Mouse (Mus musculus) Muller cell, postnatal 12 days (primary cell): ENCODE results near the gene Omp.

ENCODE experiments used
- DNase-seq: peaks from one replicate; pipeline ENCODE4 v3.0.0-alpha.2; 2015; ENCODE audit errors: inconsistent ontology term

The Omp gene

DNA sequence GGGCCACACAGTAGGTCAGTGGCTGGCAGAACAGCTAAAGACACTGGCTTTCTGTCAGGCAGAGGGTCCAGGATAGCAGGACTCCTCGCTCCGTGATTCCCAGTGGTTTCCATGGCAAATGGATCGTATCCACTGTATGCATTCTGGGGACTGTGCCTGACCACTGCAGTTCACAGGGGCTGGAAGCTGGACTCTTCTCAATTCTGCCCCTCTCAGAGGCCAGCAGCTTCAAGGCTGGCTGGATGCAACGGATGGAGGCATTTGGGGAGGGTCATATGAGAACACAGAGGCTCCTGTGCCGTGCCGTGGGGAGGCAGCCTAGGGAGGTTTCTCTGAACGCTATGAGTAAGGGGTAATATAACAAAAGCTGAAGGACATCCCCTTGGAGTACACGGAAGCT is 3.1 kb downstream of the Omp start:
- no peak for DNase-seq

DNA sequence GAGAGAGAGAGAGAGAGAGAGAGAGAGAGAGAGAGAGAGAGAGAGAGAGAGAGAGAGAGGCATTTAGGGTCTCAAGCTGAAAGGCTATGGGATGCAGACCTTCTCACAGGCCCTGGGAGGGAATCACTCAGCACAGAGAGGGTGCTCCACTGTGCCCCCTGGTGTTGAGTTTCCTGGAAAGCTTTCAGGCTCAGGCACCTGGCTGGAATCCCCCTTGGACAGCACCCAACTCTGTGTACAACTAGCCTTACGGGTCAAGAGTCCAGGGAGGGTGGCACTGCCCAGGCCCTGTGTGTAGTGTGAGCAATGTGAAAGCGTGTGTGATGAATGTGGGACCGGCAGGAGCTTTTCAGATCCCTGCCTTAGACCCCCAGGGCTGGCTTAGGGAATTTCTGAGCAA is 4.1 kb downstream of the Omp start:
- DNase-seq: peak; percentile 43

DNA sequence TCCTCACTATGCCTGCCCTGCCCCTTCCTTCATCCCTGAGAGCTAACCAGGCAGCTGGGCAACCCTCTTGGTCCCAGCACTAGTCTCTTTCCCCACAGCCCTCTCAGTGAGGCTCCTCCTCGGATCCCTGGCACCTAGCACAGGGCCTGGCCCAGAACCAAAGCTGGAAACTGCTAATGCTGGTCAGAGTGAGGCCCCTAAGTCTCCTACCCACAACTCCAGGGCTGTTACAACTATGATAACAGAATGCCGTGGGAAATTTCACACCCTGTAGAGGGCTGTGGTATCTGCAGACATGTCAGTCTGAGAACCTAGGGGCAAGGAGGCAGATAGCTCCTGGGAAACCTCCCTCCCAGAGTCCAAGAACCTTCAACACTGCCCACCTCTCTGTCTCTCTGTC is 4.7 kb downstream of the Omp start:
- peak; percentile 40 for DNase-seq

DNA sequence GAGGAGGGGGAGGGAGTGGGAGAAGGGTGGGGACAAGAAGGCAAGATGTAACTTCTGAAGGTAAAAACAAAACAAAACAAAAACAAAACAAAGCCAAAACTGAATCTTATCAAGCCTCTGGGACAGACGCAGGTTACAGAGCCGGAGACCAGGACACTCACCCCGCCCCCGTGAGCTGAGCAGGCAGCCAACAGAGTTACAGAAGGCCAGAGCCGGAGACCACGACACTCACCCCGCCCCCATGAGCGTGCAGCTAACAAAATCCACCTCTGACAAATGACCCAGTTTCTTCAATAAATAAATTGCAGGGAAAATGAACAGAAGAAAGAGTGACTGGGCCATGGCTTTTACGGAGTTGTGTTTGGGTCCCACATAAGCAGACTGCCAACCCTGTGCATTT is 6.1 kb downstream of the Omp start:
- DNase-seq: peak; percentile 50

DNA sequence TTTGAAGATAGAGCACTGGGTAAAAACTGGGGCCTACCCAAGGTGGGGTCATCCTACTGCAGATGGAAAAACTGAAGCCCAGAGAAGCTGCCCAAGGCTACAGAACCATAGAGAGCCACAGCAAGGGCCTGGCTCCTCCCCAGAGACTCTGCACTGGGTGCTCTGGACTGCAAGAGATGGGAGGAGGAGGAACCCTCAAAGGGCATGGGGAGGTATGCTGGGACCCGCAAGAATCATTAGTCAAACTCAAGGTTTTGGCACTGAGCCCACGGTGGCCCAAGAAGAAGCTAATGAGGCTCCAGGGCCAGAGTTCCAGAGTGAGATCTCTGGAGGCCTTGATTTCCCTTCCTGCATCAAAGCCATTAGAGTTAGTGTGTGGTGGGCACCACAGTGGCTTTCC is 7.3 kb downstream of the Omp start:
- no peak for DNase-seq

DNA sequence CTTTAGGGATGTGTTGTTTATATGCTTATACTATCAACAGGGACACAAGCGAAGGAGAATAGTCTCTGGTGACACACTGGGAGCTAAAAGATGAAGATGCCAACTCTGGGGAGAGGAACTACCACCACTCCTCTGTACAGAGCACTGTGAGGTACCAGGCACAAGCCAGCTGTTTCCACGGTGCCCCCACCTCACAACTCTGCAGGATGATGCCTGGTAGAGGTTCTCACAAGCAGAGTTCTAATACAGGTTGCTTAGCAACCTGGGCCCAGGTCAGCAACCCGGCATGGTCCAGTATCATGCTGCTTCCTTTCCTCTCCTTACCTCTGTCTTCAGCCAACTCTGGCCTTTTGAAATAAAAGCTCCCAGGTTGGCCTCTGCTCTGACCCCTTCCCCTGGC is 7.7 kb downstream of the Omp start:
- no peak for DNase-seq

DNA sequence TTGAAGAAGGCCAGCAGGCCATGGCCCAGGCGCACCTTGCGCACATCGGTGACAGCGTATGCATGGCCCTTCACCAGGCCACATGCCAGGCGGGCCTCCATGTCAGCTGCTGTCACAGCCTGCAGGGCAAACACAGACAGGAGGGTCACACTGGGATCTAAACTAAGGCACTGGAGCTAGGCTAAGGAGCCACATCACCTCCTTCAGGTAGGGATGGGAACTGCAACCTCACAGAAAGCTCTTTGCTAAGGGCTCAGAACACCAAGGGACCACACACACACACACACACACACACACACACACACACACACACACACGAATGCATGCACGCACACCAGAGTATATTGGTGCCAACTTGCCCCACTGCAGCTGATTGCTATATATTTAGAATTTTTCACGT is 13.6 kb downstream of the Omp start:
- no peak for DNase-seq

DNA sequence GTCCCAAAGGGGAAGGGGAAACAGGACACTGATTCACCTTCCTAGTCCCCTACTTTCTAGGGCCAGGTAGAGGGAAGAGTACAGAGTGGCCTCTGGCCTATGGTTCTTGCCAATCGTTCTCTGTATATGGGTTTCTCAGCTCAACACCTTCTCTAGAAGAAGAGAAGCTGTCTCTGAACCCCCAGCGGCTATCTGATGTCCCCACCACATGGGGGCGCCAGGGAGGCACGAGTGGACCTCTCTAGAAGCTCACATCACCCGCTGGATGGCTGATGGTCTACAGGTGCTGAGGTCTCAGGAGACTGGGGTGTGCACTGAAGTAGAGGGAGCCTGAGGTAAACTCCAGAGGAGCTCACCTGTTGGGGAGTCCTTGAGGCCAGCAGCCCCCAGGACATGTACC is 19.8 kb downstream of the Omp start:
- DNase-seq: no peak

DNA sequence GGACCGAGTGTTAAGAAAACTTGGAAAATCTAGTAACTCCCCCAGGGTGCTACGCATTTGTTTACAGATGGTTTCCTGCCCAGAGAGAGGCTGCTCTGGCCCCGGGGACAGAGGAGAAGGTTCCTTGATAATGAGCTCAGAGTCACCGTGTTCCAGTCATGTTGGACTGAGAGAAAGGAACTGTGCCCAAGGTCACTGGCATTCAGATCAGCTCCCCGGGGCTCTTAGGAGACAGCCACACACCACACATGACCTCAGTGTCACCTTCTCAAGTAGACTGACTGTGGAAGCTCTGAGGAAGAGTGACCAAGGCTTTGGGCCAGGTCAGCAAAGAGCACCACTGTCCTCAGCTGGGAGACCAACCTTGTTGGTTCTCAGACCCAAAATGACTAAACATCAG is 20.6 kb downstream of the Omp start:
- no peak for DNase-seq

DNA sequence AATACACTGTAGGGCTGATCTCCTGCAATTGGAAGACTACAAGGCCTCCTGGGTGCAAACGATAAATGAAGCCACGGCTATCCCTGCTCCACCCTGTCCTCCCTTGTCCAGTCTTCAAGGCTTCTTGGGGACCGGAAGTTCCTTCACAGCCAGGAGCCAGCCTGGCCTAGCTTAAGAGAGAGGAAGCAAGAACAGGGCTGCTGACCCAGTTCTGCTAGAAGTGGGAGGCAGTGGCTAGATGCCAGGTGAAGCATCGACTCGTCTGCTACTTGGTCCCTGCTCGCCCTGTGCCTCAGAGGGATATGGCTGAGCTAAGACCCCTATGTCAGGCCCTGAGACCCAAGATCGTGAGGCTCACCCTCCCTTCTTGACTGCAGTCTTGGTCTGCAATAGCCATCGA is 23.6 kb downstream of the Omp start:
- no peak for DNase-seq

DNA sequence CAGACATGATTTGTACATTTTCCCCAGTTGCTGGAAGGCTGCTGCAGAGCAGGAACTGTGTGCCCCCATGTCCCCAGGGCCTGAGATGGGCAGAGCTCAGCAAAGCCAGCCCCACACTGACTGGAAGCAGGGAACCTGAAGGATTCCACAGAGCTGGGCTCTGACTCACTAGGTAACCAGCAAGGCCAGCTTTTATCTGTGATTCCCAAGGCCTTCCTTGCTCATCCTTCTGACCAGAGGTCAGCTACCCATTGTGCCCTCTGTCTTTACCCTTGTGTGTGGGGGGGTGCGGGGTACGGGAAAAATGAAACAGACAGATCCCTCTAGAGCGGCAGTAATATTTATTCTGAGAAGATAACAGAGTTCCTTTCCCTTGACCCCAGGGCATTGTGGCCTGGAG is 24.1 kb downstream of the Omp start:
- DNase-seq: no peak

DNA sequence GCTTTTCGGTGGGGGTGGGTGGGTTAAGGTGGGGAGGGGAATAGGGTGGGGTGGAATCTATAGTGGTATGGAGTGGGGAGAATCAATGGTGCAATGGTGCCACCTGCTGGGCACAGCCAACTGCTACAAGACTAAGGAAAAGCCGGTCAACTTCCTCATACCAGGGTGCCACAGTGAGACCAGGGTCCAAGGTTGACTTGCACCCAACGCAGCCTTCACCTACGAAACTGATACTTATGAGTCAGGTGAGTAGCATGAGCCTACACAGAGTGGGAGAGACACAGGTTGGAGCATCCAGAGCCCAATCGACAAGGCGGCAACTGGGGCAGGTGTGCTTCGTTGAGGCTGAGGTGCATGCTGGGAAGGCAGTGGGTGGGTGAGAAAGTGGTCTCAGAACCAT is 25.0 kb downstream of the Omp start:
- DNase-seq: peak; percentile 56

DNA sequence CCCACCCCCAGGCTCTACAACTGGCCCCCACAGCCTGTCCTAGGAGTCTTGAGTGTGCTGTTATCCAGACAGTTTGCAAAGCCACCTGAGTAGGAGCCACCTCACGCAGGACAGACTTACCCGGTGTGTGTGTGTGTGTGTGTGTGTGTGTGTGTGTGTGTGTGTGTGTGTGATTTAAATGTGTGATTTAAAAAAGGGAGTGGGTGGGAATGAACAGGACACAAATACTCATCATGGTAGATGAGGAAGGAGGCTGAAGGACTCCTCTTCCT is 25.4 kb downstream of the Omp start:
- DNase-seq: no peak

DNA sequence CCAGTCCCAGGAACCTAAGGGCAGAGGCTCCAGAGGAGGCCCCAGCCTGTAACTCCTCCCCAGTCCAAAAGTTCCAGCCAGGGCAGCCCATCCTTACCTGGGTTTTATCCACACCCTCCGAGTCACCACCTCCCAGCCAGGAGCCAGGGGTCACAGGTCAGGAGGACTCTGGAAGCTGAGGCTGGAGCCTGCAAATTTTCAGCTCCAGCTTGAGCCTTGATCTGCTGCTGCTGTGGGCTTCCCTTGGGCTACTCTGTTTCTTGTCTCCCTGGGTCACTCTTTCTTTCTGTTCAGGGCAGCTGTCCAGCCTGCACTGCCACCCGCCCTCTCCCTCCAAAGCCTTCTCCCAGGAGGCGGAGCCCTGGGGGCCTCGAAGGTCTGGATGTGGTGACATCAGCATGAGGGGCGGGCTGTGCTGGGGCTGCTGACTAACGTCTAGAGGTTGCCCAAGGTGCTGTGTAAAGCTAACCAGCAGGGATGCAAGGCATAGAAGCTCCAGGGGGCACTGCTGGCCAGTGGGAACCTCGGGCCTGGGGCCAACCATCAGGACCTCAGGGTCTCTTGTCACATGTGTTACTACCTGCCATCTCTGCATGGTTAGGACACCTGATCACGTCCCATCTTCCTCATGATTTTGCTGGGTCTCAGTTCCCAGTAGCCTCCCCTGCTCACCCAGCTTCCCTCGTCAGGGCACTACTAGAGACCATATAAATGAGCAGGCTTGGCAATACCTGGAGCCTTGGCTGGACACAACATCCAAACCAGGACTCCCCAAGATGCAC is 25.9 kb downstream of the Omp start, which contains the start of gene Myo7a:
Gene Myo7a, minus strand, starts transcription at position 346 of the 782 bp plus-strand sequence.
- DNase-seq: peak; percentile 88

DNA sequence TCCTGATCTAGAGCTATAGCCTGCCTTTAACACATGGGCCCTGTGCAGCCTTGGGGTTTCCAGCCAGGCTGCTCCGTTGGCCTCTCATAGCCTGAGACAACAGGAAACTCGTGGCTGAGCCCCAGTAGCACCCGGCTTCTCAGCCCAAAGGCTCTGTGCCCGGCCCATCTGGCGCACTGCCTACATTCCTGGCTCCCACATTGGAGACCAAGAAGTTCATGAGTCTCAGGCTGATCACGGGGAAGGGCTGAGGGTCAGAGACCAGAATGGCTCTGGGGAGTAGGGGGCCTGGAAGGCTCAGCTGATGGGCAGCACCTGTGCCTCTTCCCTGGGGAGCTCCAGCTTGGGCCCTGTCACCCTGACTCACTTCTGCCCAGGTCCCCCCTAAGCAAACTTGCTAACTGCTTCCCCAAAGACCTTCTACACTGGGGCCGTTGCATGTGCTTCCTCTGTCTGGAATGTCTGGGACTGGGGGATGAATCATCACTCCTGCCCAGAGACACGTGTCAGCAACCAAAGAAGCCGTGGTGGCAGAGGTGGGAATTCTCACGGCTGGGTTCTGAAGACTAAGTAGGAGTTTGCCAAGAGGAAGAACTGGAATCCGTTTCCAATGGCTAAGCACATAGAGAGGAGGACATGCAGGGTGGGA is 28.2 kb downstream of the Omp start:
- DNase-seq: peak; percentile 94

DNA sequence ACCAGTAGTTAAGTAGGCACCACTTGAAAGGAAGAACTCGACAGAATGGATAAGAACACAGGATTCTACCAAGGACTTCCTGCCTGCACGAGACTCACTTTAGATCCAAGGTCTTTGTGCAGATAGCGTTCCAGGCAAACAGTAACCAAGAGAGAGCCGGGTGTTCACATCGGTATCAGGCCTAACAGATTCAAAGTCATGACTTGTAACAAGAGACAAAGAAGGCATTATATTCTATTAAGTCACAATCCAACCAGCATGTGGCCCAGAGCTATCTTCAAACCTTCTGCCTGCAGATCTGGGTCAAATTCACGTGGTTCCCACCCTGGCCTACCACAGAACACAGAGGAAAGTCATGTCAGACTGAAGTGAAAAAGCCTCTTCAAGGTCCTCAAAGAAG is 30.6 kb downstream of the Omp start:
- DNase-seq: no peak

DNA sequence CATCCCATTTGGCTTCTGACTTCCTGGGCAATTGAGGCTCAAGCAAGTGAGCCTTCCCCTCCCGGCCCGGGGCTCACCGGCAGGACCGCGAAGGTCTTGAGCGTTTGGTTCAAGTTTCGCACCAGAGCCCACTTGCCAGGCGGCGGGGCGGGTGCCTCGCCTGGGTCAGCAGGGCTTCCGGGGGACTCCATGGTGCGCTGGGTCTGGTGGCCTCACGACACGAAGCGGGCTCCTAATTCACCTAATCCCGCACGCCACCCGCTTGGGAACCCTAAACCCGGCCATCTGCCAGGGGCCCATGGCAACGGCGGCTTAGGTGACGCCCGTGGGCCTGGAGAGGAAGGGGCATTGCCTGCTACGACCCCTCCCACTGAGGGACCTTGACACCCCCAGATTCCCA is 34.1 kb downstream of the Omp start:
- no peak for DNase-seq

DNA sequence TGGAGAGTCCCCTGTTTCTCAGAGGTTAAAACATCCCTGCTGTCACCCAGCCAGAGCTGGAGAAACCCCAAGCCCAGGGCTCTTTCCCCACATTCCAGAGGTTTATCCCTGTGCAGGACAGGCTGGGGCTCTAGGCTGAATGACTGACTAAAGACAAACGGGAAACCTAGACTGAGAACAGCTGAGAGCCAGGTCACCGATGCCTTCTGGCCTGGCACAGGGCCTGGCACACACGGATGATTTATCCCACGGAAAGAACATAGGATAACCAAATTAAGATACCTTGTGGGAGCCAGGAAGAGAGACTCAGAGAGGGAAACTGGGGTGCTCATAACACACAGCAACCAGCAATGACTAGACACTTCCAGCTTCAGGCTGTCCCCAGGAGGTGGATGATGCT is 35.5 kb downstream of the Omp start:
- DNase-seq: peak; percentile 26

DNA sequence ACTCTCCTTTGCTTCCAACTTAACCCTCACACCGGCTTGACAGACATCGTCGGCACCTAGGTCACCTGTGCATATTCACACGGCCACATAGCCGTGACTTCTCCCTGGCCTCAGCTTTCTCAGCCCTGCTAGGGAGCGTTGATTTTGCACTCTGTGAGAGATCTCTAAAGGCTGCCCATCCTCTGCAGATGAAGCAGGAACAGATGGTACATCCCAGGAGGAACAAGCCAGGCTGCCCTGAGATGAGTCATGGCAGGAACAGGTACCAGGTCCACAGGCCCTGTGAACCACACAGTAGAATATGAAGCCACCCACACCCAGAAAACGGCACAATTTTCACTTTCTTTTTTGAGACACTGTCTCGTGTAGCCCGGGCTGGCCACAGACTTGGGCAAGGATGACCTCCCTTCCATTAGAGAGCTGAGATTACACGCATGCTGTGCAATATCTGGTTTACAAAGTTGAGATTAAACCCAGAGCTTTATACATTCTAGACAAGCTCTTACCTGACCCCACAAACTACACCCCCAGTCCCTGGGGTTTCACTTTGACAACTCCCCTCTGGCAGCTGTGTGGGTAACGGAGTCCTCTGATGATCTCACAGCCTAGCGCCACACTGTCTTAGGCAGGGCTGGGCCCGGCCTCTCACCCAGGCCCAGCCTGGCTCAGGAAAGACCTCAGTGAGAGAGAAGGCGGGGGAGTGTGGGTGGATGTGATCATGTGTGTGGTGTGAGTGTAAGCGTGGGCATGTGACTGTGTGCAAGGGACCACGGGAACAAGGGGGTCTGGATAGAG is 36.5 kb downstream of the Omp start:
- DNase-seq: no peak

DNA sequence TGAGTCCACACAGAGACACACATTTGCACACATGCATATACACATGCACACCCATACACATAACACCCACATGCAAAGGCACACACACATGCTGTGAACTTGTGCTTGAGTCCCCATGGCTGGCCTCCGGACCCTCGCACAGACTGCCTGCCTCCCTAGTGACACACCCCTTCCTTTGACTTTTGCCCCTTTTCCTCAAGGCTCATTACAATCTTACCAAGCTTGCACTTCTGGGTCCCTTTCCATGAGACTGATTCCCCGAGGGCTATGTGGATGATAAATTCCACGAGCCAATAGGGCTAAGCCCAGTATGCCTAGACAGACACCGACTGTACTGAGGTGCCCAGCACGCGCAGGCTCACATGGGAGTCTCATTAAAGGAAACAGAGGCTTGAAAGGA is 39.0 kb downstream of the Omp start:
- no peak for DNase-seq

DNA sequence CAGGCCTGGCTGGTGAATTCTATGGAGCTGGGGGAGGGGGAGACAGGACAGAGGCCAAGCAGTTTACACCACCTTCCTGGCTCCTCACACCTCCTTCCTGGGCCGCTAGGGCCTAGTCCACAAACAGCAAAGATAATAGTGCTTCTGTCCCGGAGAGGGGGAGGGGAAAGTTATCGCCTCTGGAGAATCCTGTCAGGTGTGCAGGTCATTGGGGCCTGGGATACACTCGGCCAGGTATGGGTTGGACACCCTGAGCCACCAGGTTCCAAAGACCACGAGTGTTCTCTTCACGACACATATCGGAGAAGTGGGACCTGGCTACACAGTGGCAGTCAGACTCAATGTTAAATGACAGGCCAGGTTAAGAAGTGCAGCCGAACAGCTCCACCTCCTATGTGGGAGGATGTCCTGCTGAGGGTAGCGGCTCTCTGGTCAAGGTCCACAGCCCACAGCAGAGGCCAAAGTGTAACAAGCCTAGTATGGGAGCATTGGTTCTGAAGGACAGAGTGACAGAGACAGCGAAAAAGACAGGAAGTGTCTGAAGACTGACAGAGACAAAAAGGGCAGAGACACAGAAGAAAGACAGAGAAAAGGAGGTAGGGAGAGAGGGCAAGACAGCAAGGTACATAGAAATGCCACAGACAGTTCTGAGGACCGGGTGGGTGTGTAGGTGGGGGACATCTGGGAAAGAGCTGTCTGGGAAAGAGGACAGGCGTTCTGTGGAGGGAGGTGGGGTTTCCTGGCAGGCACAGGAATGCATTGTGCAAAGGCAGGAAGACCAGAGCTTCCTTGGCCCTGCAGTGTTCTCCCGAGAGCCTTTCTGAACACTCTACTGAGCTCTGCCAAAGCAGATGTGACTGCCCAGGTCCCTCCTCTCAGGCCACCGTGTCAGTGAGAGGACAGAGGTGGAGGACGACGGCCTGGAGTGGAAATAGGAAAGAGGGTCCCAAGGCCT is 40.5 kb downstream of the Omp start:
- peak; percentile 23 for DNase-seq

DNA sequence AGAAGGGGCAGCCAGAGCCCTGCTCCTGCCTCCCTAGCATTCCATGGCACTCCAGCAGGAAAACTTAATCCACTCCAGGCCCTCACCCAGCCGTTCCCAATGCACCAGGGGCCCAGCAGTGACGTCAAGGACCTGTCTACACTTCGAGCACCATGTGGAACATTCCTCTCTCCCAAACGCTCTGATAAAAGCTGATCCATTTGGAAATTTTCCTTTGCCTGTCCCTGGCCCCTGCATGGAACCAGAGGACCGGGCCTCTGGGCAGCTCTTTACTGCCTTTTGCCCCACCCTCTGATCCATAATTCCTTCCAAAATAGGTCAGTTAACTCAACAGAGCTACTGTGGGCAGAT is 41.4 kb downstream of the Omp start:
- no peak for DNase-seq
